Mouse (Mus musculus) myocyte (in vitro differentiated cells): ENCODE results near the gene Dock6.

Experiments used
- CEBPB ChIP-seq: IDR thresholded peaks from 2 replicates; pipeline ENCODE4 v1.6.1; 2011; ENCODE audit warnings: mild to moderate bottlenecking, moderate library complexity; ENCODE audit not compliant: poor library complexity, insufficient read depth, severe bottlenecking
- E2F4 ChIP-seq: IDR thresholded peaks from one replicate; pipeline ENCODE4 v1.6.1; 2011; ENCODE audit warnings: mild to moderate bottlenecking, control low read depth, moderate library complexity; ENCODE audit not compliant: insufficient read depth
- MAX ChIP-seq: IDR thresholded peaks from one replicate; pipeline ENCODE4 v1.6.1; 2011; ENCODE audit warnings: low read depth, mild to moderate bottlenecking, control low read depth
- MYOD1 ChIP-seq, 3 experiments: IDR thresholded peaks; one replicate each; pipeline ENCODE4 v1.6.1; 2011; ENCODE audit warnings: control low read depth in 2 of 3, low read depth in 2 of 3, mild to moderate bottlenecking in 2 of 3, moderate library complexity in 1 of 3; ENCODE audit not compliant: insufficient read length in 2 of 3, control insufficient read depth in 1 of 3
- MYOG ChIP-seq, 3 experiments: IDR thresholded peaks; one replicate each; pipeline ENCODE4 v1.6.1; 2011; ENCODE audit warnings: control low read depth in 2 of 3, low read depth in 2 of 3, mild to moderate bottlenecking in 2 of 3; ENCODE audit not compliant: insufficient read length in 2 of 3, control insufficient read depth in 1 of 3, insufficient read depth in 1 of 3
- POLR2A ChIP-seq: IDR thresholded peaks from one replicate; pipeline ENCODE4 v1.6.1; 2011; ENCODE audit warnings: low read depth, mild to moderate bottlenecking, control low read depth, moderate library complexity; ENCODE audit not compliant: insufficient read length
- POLR2AphosphoS2 ChIP-seq: IDR thresholded peaks from one replicate; pipeline ENCODE4 v1.6.1; 2011; ENCODE audit warnings: low read depth, control low read depth; ENCODE audit not compliant: insufficient read length
- REST ChIP-seq: IDR thresholded peaks from one replicate; pipeline ENCODE4 v1.6.1; 2011; ENCODE audit warnings: mild to moderate bottlenecking, control low read depth, moderate library complexity; ENCODE audit not compliant: insufficient read depth, insufficient read length
- TCF12 ChIP-seq: IDR thresholded peaks from one replicate; pipeline ENCODE4 v1.6.1; 2011; ENCODE audit warnings: mild to moderate bottlenecking, control low read depth; ENCODE audit not compliant: poor library complexity, insufficient read depth, severe bottlenecking
- USF1 ChIP-seq: IDR thresholded peaks from one replicate; pipeline ENCODE4 v1.6.1; 2011; ENCODE audit warnings: low read depth, mild to moderate bottlenecking, control low read depth, moderate library complexity

GRCm38 (mm10) chr9:21819181-21819729 is 33.2 kb downstream of the Dock6 start:
- TF ChIP-seq POLR2A (no peak), POLR2AphosphoS2 (no peak), CEBPB (no peak), MYOD1 (IDR thresholded peaks at IDR 0.05; ENCODE audit: control insufficient read depth in 1 of 3, insufficient read length in 2 of 3, low read depth in 2 of 3) (no peak), E2F4 (no peak), TCF12 (no peak), MAX (no peak), MYOG (IDR thresholded peaks at IDR 0.05; ENCODE audit: control insufficient read depth in 1 of 3, insufficient read depth in 1 of 3, insufficient read length in 2 of 3, low read depth in 2 of 3) (no peak), REST (no peak), USF1 (no peak)
